Mouse (Mus musculus) ZHBTc4 (cell line): Measurements from ENCODE around the gene Mrps15.

Experiments
- DNase-seq: peaks from one replicate; pipeline ENCODE4 v3.0.0-alpha.2; 2011; ENCODE audit warnings: low read depth, low spot score

Mrps15 gene

GRCm38 (mm10) chr4:126046851-126047585 is at the start of gene Mrps15:
Gene Mrps15, plus strand, starts transcription at chr4:126046925.
- DNase-seq: peak; percentile 98

DNA sequence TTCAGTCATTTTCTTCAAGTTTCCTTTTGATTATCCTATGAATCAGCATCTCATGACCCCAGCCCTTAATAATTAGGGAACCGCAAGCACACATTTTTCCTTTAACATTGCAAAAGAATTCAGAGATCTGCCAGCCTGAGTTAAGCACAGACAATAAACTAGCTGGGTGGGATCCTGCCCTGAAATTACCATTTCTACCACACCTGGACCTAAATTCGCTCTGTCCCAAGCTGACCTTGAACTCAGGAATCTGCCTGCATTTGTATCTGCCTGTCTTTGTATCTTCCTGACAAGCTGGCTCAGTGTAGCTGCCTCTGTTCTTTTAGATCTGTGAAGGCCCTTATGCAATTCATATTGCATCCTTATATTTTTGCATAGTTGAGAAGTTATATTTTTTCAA is 48.9 kb upstream of the Mrps15 start:
- DNase-seq: peak; percentile 46

- DNase-seq: peak; percentile 67
These were observed 45.2 kb upstream of the Mrps15 start for GRCm38 (mm10) chr4:126001311-126002199.

- no peak for DNase-seq
These were observed 28.9 kb upstream of the Mrps15 start for GRCm38 (mm10) chr4:126017676-126018332.

DNA sequence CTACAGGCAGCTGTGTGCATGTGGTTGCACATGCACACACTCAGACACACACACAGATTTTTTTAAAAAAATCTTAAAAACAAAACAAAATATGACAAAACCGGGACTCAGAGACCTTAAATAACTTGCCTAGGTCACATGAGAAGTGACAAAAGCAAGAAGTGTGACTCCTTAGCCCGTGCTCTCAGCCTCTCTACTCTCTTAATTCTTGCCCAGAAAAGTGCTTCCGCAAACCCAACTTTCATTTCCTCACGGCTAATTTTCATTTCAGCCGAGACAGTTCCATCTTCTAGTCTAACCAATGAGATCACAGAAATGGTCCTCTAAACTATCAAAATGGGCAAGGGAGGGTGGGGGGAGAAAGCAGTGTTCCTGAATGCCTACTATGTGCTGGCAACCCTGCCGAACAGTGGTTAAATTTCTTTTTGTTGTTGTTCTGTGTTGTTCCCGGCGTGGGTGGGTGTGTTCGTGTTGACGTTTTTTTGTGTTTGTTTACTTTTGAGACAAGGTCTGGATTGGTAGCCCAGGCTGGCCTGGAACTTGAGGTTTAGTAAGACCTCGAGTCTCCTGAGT is 27.7 kb upstream of the Mrps15 start:
- no peak for DNase-seq

GRCm38 (mm10) chr4:126024303-126024900 is 22.3 kb upstream of the Mrps15 start, which contains the start of gene Csf3r:
Gene Csf3r, plus strand, starts transcription at chr4:126024550.
- DNase-seq: no peak

DNA sequence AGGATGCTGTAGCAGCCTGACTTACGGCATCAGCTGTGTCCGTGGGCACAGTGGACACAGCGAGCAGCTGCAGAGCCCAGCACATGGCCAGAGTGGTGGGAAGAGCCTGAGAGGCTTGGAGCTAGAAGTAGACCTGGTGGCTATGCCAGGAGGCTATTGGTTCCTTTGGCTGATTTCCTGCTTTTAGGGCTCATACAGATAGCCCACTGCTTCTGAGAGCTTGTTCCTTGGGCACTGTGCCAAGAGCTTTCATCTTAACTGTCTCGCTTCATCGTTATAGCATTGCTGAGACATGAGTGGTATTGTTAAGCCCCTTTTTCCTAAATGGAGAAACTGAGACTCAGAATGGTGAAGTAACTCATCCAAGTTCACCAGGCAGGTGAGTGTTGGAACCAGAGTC is 20.9 kb upstream of the Mrps15 start:
- DNase-seq: no peak

DNA sequence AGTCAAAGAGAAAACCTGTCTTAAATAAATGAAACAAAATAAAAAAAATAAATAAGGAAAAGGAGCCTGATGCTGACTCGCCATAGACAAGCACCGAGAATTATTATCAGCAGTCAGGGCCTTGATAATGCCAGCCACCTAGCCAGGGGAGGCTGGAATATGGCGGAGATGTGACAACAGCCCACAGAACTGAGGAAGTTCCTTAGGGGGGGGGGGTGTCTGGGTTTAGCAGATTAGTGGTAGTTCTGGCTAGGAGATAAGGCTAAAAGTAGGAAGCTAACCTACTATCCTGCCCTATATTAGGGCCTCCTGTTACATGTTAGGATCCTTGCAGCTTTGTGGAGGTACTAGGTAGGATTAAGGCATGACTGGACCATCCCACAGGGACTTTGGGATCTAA is 18.7 kb upstream of the Mrps15 start:
- no peak for DNase-seq

DNA sequence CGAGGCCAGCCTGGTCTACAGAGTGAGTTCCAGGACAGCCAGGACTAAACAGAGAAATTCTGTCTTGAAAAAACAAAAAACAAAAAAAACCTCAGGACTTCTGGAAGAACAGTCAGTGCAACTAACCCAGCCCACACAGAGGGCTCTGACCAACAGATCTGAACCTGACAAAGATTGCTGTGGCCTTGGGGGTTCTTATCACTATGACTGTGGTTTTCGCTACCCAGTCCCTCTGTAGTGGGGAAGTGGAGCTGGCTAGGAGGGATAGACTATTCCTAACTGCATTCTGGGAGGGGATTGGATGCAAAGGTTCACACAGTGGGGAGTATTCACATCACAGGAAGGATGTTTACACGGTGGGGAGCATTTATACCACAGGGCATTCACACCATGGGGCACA is 17.7 kb upstream of the Mrps15 start:
- no peak for DNase-seq

GRCm38 (mm10) chr4:126030705-126031104 is 16.0 kb upstream of the Mrps15 start:
- DNase-seq: no peak

GRCm38 (mm10) chr4:126035413-126035812 is 11.3 kb upstream of the Mrps15 start:
- no peak for DNase-seq

- no peak for DNase-seq
These were observed 4.9 kb downstream of the Mrps15 start for GRCm38 (mm10) chr4:126051617-126052016.

GRCm38 (mm10) chr4:126057207-126058133 is 10.7 kb downstream of the Mrps15 start:
- peak; percentile 48 for DNase-seq

GRCm38 (mm10) chr4:126058134-126058996 is 11.6 kb downstream of the Mrps15 start, which contains the start of gene Oscp1:
Gene Oscp1, plus strand, starts transcription at chr4:126058565.
- DNase-seq: peak; percentile 96

- DNase-seq: no peak
These were observed 12.3 kb downstream of the Mrps15 start for GRCm38 (mm10) chr4:126058997-126059362.

GRCm38 (mm10) chr4:126062856-126063255 is 16.1 kb downstream of the Mrps15 start:
- peak; percentile 65 for DNase-seq

DNA sequence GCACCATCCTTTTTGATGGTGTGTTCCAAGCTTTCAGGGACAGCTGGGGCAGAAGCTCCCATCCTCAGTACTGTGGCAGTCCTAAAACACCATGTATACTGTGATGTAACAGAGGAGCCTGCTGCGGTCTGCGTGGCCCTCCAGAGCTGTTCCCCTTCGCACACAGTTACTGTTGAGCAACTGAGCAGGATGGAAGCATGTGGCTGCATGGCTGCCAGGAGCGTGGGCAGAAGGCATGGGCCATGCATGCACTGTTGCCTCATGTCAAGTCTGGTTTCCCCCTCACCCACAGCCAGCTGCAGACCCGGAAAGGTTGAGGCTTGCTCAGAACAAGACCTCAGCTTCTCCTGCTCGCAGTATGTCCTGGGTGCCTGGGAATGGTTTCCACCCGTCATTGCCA is 18.5 kb downstream of the Mrps15 start:
- no peak for DNase-seq

DNA sequence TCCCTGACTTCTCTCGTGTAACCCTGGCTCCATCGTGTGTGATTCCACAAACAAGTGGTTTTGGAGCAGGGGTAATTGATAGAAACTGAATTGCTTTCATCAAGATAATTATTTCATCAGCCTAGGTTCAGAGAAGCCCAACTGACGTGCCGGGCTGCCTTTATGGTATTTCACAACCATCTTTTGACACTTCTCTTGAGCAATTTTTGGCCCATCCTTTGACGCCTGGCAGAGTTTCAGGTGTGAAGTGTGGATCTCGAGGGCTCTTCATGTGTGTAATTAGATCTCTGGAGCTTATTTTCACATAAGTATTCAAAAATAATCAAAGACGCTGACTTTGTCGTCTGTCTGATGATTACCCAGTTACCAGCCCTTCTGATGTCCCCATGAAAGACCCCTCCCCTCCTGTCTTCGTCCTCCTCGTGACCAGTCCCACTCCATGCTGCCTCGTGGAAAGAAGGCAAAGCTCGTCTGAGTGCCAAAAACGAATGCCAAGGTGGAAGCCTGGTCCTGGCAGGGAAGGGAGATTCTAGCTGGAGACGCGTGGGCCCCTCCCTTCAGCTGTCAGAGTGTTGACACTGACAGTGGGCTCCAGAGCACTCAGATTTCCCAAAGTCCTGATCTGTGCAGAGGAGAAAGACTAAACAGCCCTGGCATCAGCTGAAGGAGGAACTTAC is 20.8 kb downstream of the Mrps15 start:
- no peak for DNase-seq

DNA sequence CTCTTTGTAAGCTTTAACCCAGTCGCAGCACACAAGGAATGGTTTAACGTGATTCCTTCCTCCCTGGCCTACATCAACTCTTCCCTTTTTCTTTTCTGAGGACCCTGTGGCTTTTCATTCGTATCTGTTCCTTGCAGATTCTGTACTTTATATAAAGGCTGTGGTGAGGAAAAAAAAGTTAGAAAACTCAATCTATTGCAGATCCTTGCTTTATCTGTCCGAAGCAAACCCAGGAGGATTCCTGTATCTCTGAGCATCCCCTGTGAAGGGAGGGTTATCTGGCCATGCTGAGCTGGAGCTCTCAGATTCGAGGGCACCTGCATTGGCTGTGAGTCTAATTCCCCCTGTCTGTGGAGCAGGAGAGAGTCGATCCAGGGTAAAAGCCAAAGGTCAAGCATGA is 22.1 kb downstream of the Mrps15 start:
- no peak for DNase-seq
